Mouse (Mus musculus): ENCODE results near the gene Slk. TPM values are rescaled to one million over a fixed set of nuclear protein-coding genes. Genes with fewer than 3 reads are reported as not detected.

Gene Slk
- 10 to 100 TPM; 53.2 to 54.7 (median 54.1) TPM for total RNA-seq (2022)

DNA sequence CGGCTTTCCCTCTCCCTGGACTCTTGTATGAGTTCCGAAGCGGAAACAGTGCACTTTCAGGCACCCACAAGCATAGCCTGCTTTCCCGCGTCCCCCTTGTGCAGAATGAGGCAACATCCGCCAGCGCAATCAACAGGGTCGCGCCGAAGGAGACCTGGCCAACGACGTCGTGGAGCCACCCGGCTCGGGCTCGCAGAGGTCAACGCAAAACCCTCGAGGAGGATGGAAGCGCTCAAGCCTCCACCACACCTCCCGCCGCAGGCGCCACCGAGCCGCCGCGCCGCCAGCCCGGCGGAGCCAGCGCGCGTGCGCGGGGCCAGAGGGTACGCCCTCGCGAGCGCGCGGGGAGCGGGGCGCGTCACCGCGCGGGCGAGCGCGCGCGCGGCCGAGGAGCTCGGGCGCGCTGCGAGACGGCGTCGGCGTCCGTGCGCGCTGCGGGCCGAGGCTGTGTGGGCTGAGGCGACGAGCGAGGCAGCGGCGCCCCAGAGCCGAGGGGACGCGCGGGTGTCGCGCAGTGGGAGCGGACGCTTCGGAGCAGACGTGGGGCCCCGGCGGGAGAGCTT, at the start of gene Slk:
Gene Slk, plus strand, starts transcription at position 454 of the 563 bp plus-strand sequence.
- peak; percentile 72 to 74 for DNase-seq (ENCODE audit: low spot score in 2 of 2)

GRCm38 (mm10) chr19:47531309-47531708, 48.2 kb upstream of the Slk start:
- no peak for DNase-seq (ENCODE audit: low spot score in 2 of 2)

- no peak for DNase-seq (ENCODE audit: low spot score in 2 of 2)
These were observed 47.0 kb upstream of the Slk start for GRCm38 (mm10) chr19:47532449-47532848.

GRCm38 (mm10) chr19:47534131-47534530, 45.3 kb upstream of the Slk start:
- no peak for DNase-seq (ENCODE audit: low spot score in 2 of 2)

GRCm38 (mm10) chr19:47536521-47537299, 42.8 kb upstream of the Slk start:
- peak; percentile 89 to 97 for DNase-seq (ENCODE audit: low spot score in 2 of 2)

- peak in 1 of 2 experiments; percentile 22 for DNase-seq (ENCODE audit: low spot score in 2 of 2)
These were observed 42.1 kb upstream of the Slk start, which contains the start of gene Stn1 for GRCm38 (mm10) chr19:47537300-47537792. Gene Stn1, minus strand, starts transcription at chr19:47537507.

- no peak for DNase-seq (ENCODE audit: low spot score in 2 of 2)
These were observed 41.6 kb upstream of the Slk start for GRCm38 (mm10) chr19:47537879-47538278.

DNA sequence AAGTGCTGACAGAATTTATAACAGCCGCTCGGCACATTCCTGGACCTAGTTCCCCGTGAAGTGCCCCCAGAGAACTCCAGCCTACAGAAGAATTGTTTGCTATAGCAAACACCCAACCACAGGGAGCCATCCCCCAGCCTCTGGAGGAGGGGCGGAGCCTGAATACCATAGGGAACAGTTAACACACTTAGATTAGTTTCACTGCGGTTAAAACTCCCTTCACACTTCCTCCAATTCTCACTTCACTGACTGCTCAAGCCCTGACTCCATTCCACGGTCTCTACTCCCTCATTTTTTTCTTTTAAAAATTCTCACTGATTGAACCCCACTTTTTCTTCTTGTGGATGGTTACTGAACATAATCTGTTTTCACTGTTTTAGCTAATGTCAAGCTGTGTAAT, 40.7 kb upstream of the Slk start:
- no peak for DNase-seq (ENCODE audit: low spot score in 2 of 2)

DNA sequence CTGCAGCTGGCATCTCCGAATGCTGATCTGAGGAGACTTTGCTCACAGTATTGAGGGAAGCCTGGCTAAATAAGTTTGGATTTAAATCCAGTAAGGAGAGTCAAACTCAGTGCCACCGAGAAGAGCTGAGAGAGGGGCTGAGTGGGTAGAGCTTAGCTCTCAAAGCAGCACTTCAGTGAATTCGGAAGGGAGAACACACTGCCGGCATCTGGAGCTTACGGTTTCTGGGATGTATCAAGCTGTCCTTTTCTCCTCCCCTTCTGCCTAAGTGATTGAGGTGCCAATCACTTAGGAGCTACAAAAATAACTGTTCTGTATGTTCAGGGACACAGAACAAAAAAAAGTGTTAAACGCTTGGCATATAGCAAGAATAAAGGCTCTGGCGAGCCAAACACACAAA, 37.0 kb upstream of the Slk start:
- DNase-seq (ENCODE audit: low spot score in 2 of 2), result no peak

DNA sequence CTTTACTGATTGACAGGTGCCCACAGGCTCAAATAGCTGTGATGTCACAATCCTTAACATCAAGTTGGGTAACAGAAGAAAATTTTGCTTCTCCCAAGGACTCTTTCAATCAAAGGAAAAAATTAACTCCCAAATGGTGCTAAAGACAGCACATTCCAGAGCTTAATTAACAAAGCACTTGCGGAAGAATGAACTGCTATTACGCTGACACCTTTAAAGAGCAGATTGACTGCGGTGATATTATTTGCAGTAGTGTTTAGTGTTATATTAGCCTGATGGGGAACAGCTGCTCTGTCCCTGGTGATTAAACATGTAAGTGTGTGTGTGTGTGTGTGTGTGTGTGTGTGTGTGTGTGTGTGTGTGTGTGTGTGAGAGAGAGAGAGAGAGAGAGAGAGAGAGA, 34.4 kb upstream of the Slk start:
- DNase-seq (ENCODE audit: low spot score in 2 of 2), result no peak

GRCm38 (mm10) chr19:47545528-47545927, 34.0 kb upstream of the Slk start:
- DNase-seq (ENCODE audit: low spot score in 2 of 2), result no peak

GRCm38 (mm10) chr19:47548432-47549076, 30.9 kb upstream of the Slk start:
- no peak for DNase-seq (ENCODE audit: low spot score in 2 of 2)

DNA sequence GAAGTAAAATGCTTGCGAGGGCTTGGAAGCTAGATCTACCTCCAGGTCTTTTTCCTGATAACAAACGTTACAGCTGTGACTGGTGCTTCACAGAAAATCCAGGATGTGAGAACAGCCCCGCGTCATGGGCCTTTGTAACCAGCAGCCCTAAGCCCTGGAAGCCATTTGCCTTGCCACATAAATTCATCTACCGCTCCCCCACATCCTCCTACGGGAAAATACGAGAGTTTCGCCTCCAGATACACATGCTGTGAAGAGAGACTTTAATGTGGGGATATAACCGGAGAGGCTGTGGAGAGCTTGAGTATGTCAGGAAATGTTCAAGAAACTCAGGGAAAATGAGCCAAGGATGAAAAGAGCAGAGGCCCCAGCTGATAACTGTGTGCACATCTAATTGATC, 30.3 kb upstream of the Slk start:
- no peak for DNase-seq (ENCODE audit: low spot score in 2 of 2)

DNA sequence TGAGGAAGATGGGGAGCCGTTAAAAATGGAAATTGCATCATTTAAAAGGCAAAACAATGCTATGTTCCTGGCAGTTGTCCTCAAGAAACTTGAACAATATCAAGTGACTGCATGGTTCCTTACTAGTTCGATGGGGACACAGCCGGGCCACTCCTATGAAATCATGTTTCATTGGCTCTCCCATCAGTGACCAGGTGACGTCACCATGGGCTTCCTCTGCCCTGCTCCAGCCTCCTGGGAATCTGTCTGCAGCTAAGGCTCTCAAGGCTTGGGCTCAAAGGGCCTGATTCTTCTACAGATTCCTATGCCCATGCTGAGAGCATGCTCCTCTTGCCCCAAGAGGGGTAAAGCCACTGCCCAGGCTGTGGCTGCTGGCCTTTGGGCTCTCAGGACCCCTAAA, 29.9 kb upstream of the Slk start:
- DNase-seq (ENCODE audit: low spot score in 2 of 2), result no peak

GRCm38 (mm10) chr19:47559145-47559544, 20.3 kb upstream of the Slk start:
- no peak for DNase-seq (ENCODE audit: low spot score in 2 of 2)

GRCm38 (mm10) chr19:47559751-47560512, 19.5 kb upstream of the Slk start:
- DNase-seq (ENCODE audit: low spot score in 2 of 2), result peak in 1 of 2 experiments; percentile 38

- DNase-seq (ENCODE audit: low spot score in 2 of 2), result no peak
These were observed 18.8 kb upstream of the Slk start for GRCm38 (mm10) chr19:47560544-47561161.

GRCm38 (mm10) chr19:47561996-47562441, 17.5 kb upstream of the Slk start:
- no peak for DNase-seq (ENCODE audit: low spot score in 2 of 2)

GRCm38 (mm10) chr19:47563715-47564114, 15.8 kb upstream of the Slk start:
- no peak for DNase-seq (ENCODE audit: low spot score in 2 of 2)

GRCm38 (mm10) chr19:47565031-47565654, 14.3 kb upstream of the Slk start:
- DNase-seq (ENCODE audit: low spot score in 2 of 2), result no peak

- no peak for DNase-seq (ENCODE audit: low spot score in 2 of 2)
These were observed 13.5 kb upstream of the Slk start for GRCm38 (mm10) chr19:47565994-47566393.

Measured in left cerebral cortex, adult 8-10 months (tissue).